Mouse (Mus musculus) gastrocnemius, adult 8-10 months (tissue): ENCODE data around the gene Thsd7a. TPM values are rescaled to one million over a fixed set of nuclear protein-coding genes. Genes with fewer than 3 reads are reported as not detected.

Source experiments
- DNase-seq, 2 experiments: peaks; one replicate each; pipeline ENCODE4 v3.0.0; 2022; ENCODE audit warnings: low spot score in 2 of 2
- total RNA-seq, 4 experiments: library from RNA; stranded (reverse); gene quantifications; 2 replicates each; pipeline ENCODE4 v1.2.4; 2022

The Thsd7a gene
- 1 to 10 TPM; 1.4 to 3.4 (median 1.9) TPM for total RNA-seq

- DNase-seq = peak; percentile 3 to 4
These were observed at the start of gene Thsd7a for GRCm38 (mm10) chr6:12748787-12749530. Gene Thsd7a, minus strand, starts transcription at chr6:12749410.

- no peak for DNase-seq
These were observed 37.9 kb upstream of the Thsd7a start for GRCm38 (mm10) chr6:12787129-12787528.

GRCm38 (mm10) chr6:12786378-12786982, 37.3 kb upstream of the Thsd7a start:
- no peak for DNase-seq

- DNase-seq = no peak
These were observed 35.9 kb upstream of the Thsd7a start for GRCm38 (mm10) chr6:12784918-12785618.

GRCm38 (mm10) chr6:12772799-12773198, 23.6 kb upstream of the Thsd7a start:
- no peak for DNase-seq

GRCm38 (mm10) chr6:12765191-12765590, 16.0 kb upstream of the Thsd7a start:
- DNase-seq = no peak

- DNase-seq = no peak
These were observed 15.4 kb upstream of the Thsd7a start for GRCm38 (mm10) chr6:12764606-12765005.

GRCm38 (mm10) chr6:12763816-12764215, 14.6 kb upstream of the Thsd7a start:
- no peak for DNase-seq

- DNase-seq = no peak
These were observed 10.4 kb upstream of the Thsd7a start for GRCm38 (mm10) chr6:12759328-12760193.

GRCm38 (mm10) chr6:12752297-12752696, 3.1 kb upstream of the Thsd7a start:
- no peak for DNase-seq

- no peak for DNase-seq
These were observed 1.2 kb upstream of the Thsd7a start for GRCm38 (mm10) chr6:12750441-12750840.

- DNase-seq = no peak
These were observed 461 bp upstream of the Thsd7a start for GRCm38 (mm10) chr6:12749531-12750210.

- no peak for DNase-seq
These were observed 790 bp downstream of the Thsd7a start for GRCm38 (mm10) chr6:12748454-12748786.

GRCm38 (mm10) chr6:12747856-12748450, 1.3 kb downstream of the Thsd7a start:
- DNase-seq = no peak

- DNase-seq = no peak
These were observed 6.4 kb downstream of the Thsd7a start for GRCm38 (mm10) chr6:12742791-12743190.

GRCm38 (mm10) chr6:12733924-12734323, 15.3 kb downstream of the Thsd7a start:
- no peak for DNase-seq

- DNase-seq = no peak
These were observed 33.1 kb downstream of the Thsd7a start for GRCm38 (mm10) chr6:12716071-12716470.

- DNase-seq = no peak
These were observed 36.6 kb downstream of the Thsd7a start for GRCm38 (mm10) chr6:12712581-12712980.

- DNase-seq = no peak
These were observed 46.3 kb downstream of the Thsd7a start for GRCm38 (mm10) chr6:12702925-12703324.

GRCm38 (mm10) chr6:12699089-12699488, 50.1 kb downstream of the Thsd7a start:
- no peak for DNase-seq

GRCm38 (mm10) chr6:12693689-12694088, 55.5 kb downstream of the Thsd7a start:
- no peak for DNase-seq
